Mouse (Mus musculus): ENCODE measurements around the gene 2310034G01Rik. TPM values are rescaled to one million over a fixed set of nuclear protein-coding genes. Genes with fewer than 3 reads are reported as not detected.

The 2310034G01Rik gene
- total and polyA plus RNA-seq, 3 experiments, result 1.1 to 1.6 (median 1.4) TPM

DNA sequence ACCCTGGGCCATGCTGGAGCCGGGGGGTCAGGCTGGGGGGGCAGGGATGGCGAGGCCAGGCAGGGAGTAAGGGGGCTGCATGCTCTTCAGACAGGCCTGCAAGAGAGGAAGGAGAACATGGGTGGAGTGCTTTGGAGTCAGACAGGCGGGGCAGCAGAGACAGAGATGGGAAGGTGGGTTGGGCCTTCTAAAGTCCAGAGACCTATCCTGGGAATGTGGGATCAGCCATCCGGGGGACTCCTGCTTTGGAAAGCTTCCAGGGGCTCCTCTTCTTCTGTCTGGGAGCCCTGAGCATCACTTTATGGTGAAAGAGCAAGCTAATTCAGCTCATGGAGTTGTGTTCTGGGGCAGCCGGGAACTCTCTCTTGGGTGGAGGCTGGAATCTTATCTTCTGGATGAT, 25.2 kb downstream of the 2310034G01Rik start:
- Histone ChIP-seq H3K27me3 (replicated peaks) (peaks cover 44% of the 10 kb centered on the region), H3K9ac (ENCODE audit: insufficient read depth, low read depth) (no peak overlapping the region), H3K36me3 (replicated peaks in 1 of 2; ENCODE audit: control insufficient read depth in 1 of 2, insufficient read depth in 1 of 2, low read length in 1 of 2) (peaks cover 0 to 5% of the 10 kb centered on the region in 2 experiments), H3K79me2 (replicated peaks; ENCODE audit: control insufficient read depth, extremely low read depth, insufficient read depth, poor library complexity, severe bottlenecking) (no peaks in the 10 kb centered on the region), H3K4me2 (ENCODE audit: insufficient read depth, low read depth, poor library complexity, severe bottlenecking) (no peak overlapping the region), H3K27ac (ENCODE audit: insufficient read depth, low read depth) (no peak overlapping the region), H3K4me3 (replicated peaks in 1 of 3; ENCODE audit: low read depth in 2 of 3, low read length in 2 of 3, poor library complexity in 1 of 3) (no peak overlapping the region), H3K4me1 (ENCODE audit: control insufficient read depth in 1 of 2, insufficient read depth in 2 of 2) (peaks cover 12 to 57% of the 10 kb centered on the region in 2 experiments), H3K9me3 (replicated peaks; ENCODE audit: low read length) (no peaks in the 10 kb centered on the region)
- dilution Hi-C loops (cut with MboI; ENCODE audit: extremely low pct_ligation_motif_present, extremely low pct_unique_long_range_greater_than_20kb, low sequenced_read_pairs), result no loop called here
- TF ChIP-seq POLR2A (IDR thresholded peaks at IDR 0.05; ENCODE audit: low read depth, low read length), result no peak
- no peak for TF ChIP-seq GABPA (IDR thresholded peaks at IDR 0.05; ENCODE audit: insufficient replicate concordance, low read depth, low read length)
- TF ChIP-seq MAZ (IDR thresholded peaks at IDR 0.05; ENCODE audit: low read depth, low read length), result no peak
- TF ChIP-seq CHD2 (IDR thresholded peaks at IDR 0.05; ENCODE audit: low read length), result no peak
- no peak for TF ChIP-seq IRF4 (IDR thresholded peaks at IDR 0.05; ENCODE audit: low read depth, low read length)
- no peak for TF ChIP-seq EP300 (IDR thresholded peaks at IDR 0.05; ENCODE audit: low read length)
- TF ChIP-seq USF2 (conservative IDR thresholded peaks at IDR 0.05; ENCODE audit: low read depth, low read length), result no peak
- TF ChIP-seq ZKSCAN1 (IDR thresholded peaks at IDR 0.05; ENCODE audit: borderline replicate concordance, low read depth, low read length), result no peak
- TF ChIP-seq JUN (IDR thresholded peaks at IDR 0.05; ENCODE audit: insufficient read depth, low read depth, low read length), result no peak
- no peak for TF ChIP-seq CTCF (conservative IDR thresholded peaks at IDR 0.05 in 1 of 2, IDR thresholded peaks at IDR 0.05 in 1 of 2; ENCODE audit: low read depth in 2 of 2, low read length in 2 of 2)
- TF ChIP-seq KAT2A (IDR thresholded peaks at IDR 0.05; ENCODE audit: insufficient replicate concordance, low read length), result no peak
- no peak for TF ChIP-seq E2F4 (IDR thresholded peaks at IDR 0.05; ENCODE audit: insufficient replicate concordance, low read depth, low read length)
- no peak for TF ChIP-seq MXI1 (IDR thresholded peaks at IDR 0.05; ENCODE audit: low read depth, low read length)
- DNase-seq (ENCODE audit: extremely low read depth), result no peak
- in situ Hi-C loops (cut with MboI; ENCODE audit: low pct_ligation_motif_present, low pct_unique_long_range_greater_than_20kb, low sequenced_read_pairs), result no loop called here

DNA sequence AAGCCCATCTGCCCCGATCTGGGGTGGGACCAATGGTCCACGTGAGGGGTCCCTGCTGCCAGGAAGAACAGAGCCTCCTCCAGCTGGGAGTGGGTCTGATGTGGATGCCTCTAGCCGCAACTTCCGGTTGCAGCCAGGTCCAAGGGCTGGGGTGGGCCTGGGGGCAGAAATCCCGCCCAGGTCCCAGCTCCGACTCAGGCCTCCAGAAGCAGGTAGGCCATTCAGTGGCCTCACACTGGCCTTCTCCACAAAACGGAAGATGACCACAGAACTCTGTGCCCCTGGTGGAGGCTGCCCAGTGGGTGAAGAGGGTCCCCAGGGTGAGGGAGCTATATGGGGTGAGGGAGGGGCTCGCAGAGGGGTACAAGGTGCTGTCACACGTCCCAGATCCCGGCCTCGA, 25.7 kb downstream of the 2310034G01Rik start:
- Histone ChIP-seq H3K27me3 (replicated peaks) (peaks cover 44% of the 10 kb centered on the region), H3K27ac (ENCODE audit: insufficient read depth, low read depth) (no peak overlapping the region), H3K36me3 (replicated peaks in 1 of 2; ENCODE audit: control insufficient read depth in 1 of 2, insufficient read depth in 1 of 2, low read length in 1 of 2) (peaks cover 0 to 3% of the 10 kb centered on the region in 2 experiments), H3K4me2 (ENCODE audit: insufficient read depth, low read depth, poor library complexity, severe bottlenecking) (no peak overlapping the region), H3K79me2 (replicated peaks; ENCODE audit: control insufficient read depth, extremely low read depth, insufficient read depth, poor library complexity, severe bottlenecking) (no peaks in the 10 kb centered on the region), H3K9ac (ENCODE audit: insufficient read depth, low read depth) (no peak overlapping the region), H3K9me3 (replicated peaks; ENCODE audit: low read length) (no peaks in the 10 kb centered on the region), H3K4me3 (replicated peaks in 1 of 3; ENCODE audit: low read depth in 2 of 3, low read length in 2 of 3, poor library complexity in 1 of 3) (no peak overlapping the region), H3K4me1 (ENCODE audit: control insufficient read depth in 1 of 2, insufficient read depth in 2 of 2) (peaks cover 11 to 57% of the 10 kb centered on the region in 2 experiments)
- TF ChIP-seq RAD21 (IDR thresholded peaks at IDR 0.05; ENCODE audit: low read depth, low read length) (no peak), JUN (IDR thresholded peaks at IDR 0.05; ENCODE audit: insufficient read depth, low read depth, low read length) (no peak), MAX (IDR thresholded peaks at IDR 0.05; ENCODE audit: low read length) (no peak), TCF12 (IDR thresholded peaks at IDR 0.05; ENCODE audit: low read depth, low read length) (no peak), ETS1 (conservative IDR thresholded peaks at IDR 0.05; ENCODE audit: low read depth, low read length) (no peak), NELFE (IDR thresholded peaks at IDR 0.05; ENCODE audit: low read depth, low read length) (no peak), MAFK (IDR thresholded peaks at IDR 0.05; ENCODE audit: insufficient replicate concordance, low read length) (no peak)
- no peak for DNase-seq (ENCODE audit: extremely low read depth)
- in situ Hi-C loops (cut with MboI; ENCODE audit: low pct_ligation_motif_present, low pct_unique_long_range_greater_than_20kb, low sequenced_read_pairs) (no loop called here), dilution Hi-C loops (cut with MboI; ENCODE audit: extremely low pct_ligation_motif_present, extremely low pct_unique_long_range_greater_than_20kb, low sequenced_read_pairs) (no loop called here)
